Mouse (Mus musculus): ENCODE data around the gene Ngrn. TPM values are rescaled to one million over a fixed set of nuclear protein-coding genes. Genes with fewer than 3 reads are reported as not detected.

The Ngrn gene
- total and polyA plus RNA-seq, 3 experiments: 40.6 to 76.2 (median 41.9) TPM

GRCm38 (mm10) chr7:80267764-80268163, 6.7 kb downstream of the Ngrn start:
- H3K27me3 ChIP-seq (ENCODE audit: insufficient read depth, low read length): no peaks in the 10 kb centered on the region
- DNase-seq (ENCODE audit: low spot score) (no peak), ATAC-seq (ENCODE audit: extremely low read depth, insufficient number of reproducible peaks, low FRiP score, poor library complexity, severe bottlenecking) (no peak)
- no peak overlapping the region for H3K4me3 ChIP-seq (ENCODE audit: low read depth, low read length)
- H3K9me3 ChIP-seq (replicated peaks): no peaks in the 10 kb centered on the region
- TF ChIP-seq GATA2 (IDR thresholded peaks at IDR 0.05; ENCODE audit: borderline replicate concordance, low read depth, low read length) (no peak), CTCF (IDR thresholded peaks at IDR 0.05; ENCODE audit: low read depth, low read length) (no peak), POLR2AphosphoS5 (IDR thresholded peaks at IDR 0.05; ENCODE audit: insufficient replicate concordance, low read depth, low read length) (no peak), TAL1 (conservative IDR thresholded peaks at IDR 0.05; ENCODE audit: low read depth, low read length) (no peak), GATA1 (IDR thresholded peaks at IDR 0.05; ENCODE audit: borderline replicate concordance, low read length) (no peak)
- H3K4me1 ChIP-seq (ENCODE audit: insufficient read depth, low read depth, low read length): peaks cover 50% of the 10 kb centered on the region
- H3K36me3 ChIP-seq (replicated peaks): peaks cover 71% of the 10 kb centered on the region

GRCm38 (mm10) chr7:80268897-80269750, 8.1 kb downstream of the Ngrn start, which contains the start of gene Vps33b:
Gene Vps33b, plus strand, starts transcription at chr7:80269649.
- ATAC-seq (ENCODE audit: extremely low read depth, insufficient number of reproducible peaks, low FRiP score, poor library complexity, severe bottlenecking): peak; percentile 70; the same call in 1 of the 2 replicates
- DNase-seq (ENCODE audit: low spot score): peak; percentile 90
- H3K27me3 ChIP-seq (ENCODE audit: insufficient read depth, low read length): no peaks in the 10 kb centered on the region
- no peaks in the 10 kb centered on the region for H3K9me3 ChIP-seq (replicated peaks)
- TF ChIP-seq GATA2 (IDR thresholded peaks at IDR 0.05; ENCODE audit: borderline replicate concordance, low read depth, low read length) (no peak), POLR2AphosphoS5 (IDR thresholded peaks at IDR 0.05; ENCODE audit: insufficient replicate concordance, low read depth, low read length) (no peak), CTCF (IDR thresholded peaks at IDR 0.05; ENCODE audit: low read depth, low read length) (no peak), GATA1 (IDR thresholded peaks at IDR 0.05; ENCODE audit: borderline replicate concordance, low read length) (no peak), TAL1 (conservative IDR thresholded peaks at IDR 0.05; ENCODE audit: low read depth, low read length) (no peak)
- peaks cover 72% of the 10 kb centered on the region for H3K36me3 ChIP-seq (replicated peaks)
- peaks cover 51% of the 10 kb centered on the region for H3K4me1 ChIP-seq (ENCODE audit: insufficient read depth, low read depth, low read length)
- peak within 1 kb of the TSS; percentile 93 for H3K4me3 ChIP-seq (ENCODE audit: low read depth, low read length)

- Histone ChIP-seq H3K9me3 (replicated peaks) (no peaks in the 10 kb centered on the region), H3K36me3 (replicated peaks) (peaks cover 72% of the 10 kb centered on the region), H3K4me3 (ENCODE audit: low read depth, low read length) (peak overlapping the region; percentile 93), H3K4me1 (ENCODE audit: insufficient read depth, low read depth, low read length) (peaks cover 47% of the 10 kb centered on the region), H3K27me3 (ENCODE audit: insufficient read depth, low read length) (no peaks in the 10 kb centered on the region)
- TF ChIP-seq CTCF (IDR thresholded peaks at IDR 0.05; ENCODE audit: low read depth, low read length) (no peak), GATA2 (IDR thresholded peaks at IDR 0.05; ENCODE audit: borderline replicate concordance, low read depth, low read length) (no peak), POLR2AphosphoS5 (IDR thresholded peaks at IDR 0.05; ENCODE audit: insufficient replicate concordance, low read depth, low read length) (no peak), TAL1 (conservative IDR thresholded peaks at IDR 0.05; ENCODE audit: low read depth, low read length) (no peak), GATA1 (IDR thresholded peaks at IDR 0.05; ENCODE audit: borderline replicate concordance, low read length) (no peak)
- no peak for ATAC-seq (ENCODE audit: extremely low read depth, insufficient number of reproducible peaks, low FRiP score, poor library complexity, severe bottlenecking)
- DNase-seq (ENCODE audit: low spot score): peak; percentile 11
These were observed 8.8 kb downstream of the Ngrn start for GRCm38 (mm10) chr7:80269751-80270255.

GRCm38 (mm10) chr7:80273456-80273855, 12.4 kb downstream of the Ngrn start:
- DNase-seq (ENCODE audit: low spot score): no peak
- Histone ChIP-seq H3K4me3 (ENCODE audit: low read depth, low read length) (no peak overlapping the region), H3K27me3 (ENCODE audit: insufficient read depth, low read length) (no peaks in the 10 kb centered on the region), H3K4me1 (ENCODE audit: insufficient read depth, low read depth, low read length) (peaks cover 38% of the 10 kb centered on the region), H3K9me3 (replicated peaks) (no peaks in the 10 kb centered on the region), H3K36me3 (replicated peaks) (peaks cover 72% of the 10 kb centered on the region)
- no peak for ATAC-seq (ENCODE audit: extremely low read depth, insufficient number of reproducible peaks, low FRiP score, poor library complexity, severe bottlenecking)
- no peak for TF ChIP-seq GATA2 (IDR thresholded peaks at IDR 0.05; ENCODE audit: borderline replicate concordance, low read depth, low read length)
- no peak for TF ChIP-seq TAL1 (conservative IDR thresholded peaks at IDR 0.05; ENCODE audit: low read depth, low read length)
- TF ChIP-seq CTCF (IDR thresholded peaks at IDR 0.05; ENCODE audit: low read depth, low read length): no peak
- no peak for TF ChIP-seq POLR2AphosphoS5 (IDR thresholded peaks at IDR 0.05; ENCODE audit: insufficient replicate concordance, low read depth, low read length)
- TF ChIP-seq GATA1 (IDR thresholded peaks at IDR 0.05; ENCODE audit: borderline replicate concordance, low read length): no peak

- H3K27me3 ChIP-seq (ENCODE audit: insufficient read depth, low read length): no peaks in the 10 kb centered on the region
- peak; percentile 54 for ATAC-seq (ENCODE audit: extremely low read depth, insufficient number of reproducible peaks, low FRiP score, poor library complexity, severe bottlenecking)
- no peak for TF ChIP-seq GATA2 (IDR thresholded peaks at IDR 0.05; ENCODE audit: borderline replicate concordance, low read depth, low read length)
- no peak for TF ChIP-seq GATA1 (IDR thresholded peaks at IDR 0.05; ENCODE audit: borderline replicate concordance, low read length)
- TF ChIP-seq TAL1 (conservative IDR thresholded peaks at IDR 0.05; ENCODE audit: low read depth, low read length): no peak
- TF ChIP-seq POLR2AphosphoS5 (IDR thresholded peaks at IDR 0.05; ENCODE audit: insufficient replicate concordance, low read depth, low read length): no peak
- TF ChIP-seq CTCF (IDR thresholded peaks at IDR 0.05; ENCODE audit: low read depth, low read length): no peak
- peaks cover 14% of the 10 kb centered on the region for H3K4me1 ChIP-seq (ENCODE audit: insufficient read depth, low read depth, low read length)
- H3K36me3 ChIP-seq (replicated peaks): peaks cover 97% of the 10 kb centered on the region
- H3K9me3 ChIP-seq (replicated peaks): no peaks in the 10 kb centered on the region
- H3K4me3 ChIP-seq (ENCODE audit: low read depth, low read length): no peak overlapping the region
- no peak for DNase-seq (ENCODE audit: low spot score)
These were observed 15.4 kb downstream of the Ngrn start for GRCm38 (mm10) chr7:80276374-80276773.

GRCm38 (mm10) chr7:80280032-80280431, 19.0 kb downstream of the Ngrn start:
- no peaks in the 10 kb centered on the region for H3K9me3 ChIP-seq (replicated peaks)
- DNase-seq (ENCODE audit: low spot score) (no peak), ATAC-seq (ENCODE audit: extremely low read depth, insufficient number of reproducible peaks, low FRiP score, poor library complexity, severe bottlenecking) (no peak)
- peaks cover 95% of the 10 kb centered on the region for H3K36me3 ChIP-seq (replicated peaks)
- TF ChIP-seq POLR2AphosphoS5 (IDR thresholded peaks at IDR 0.05; ENCODE audit: insufficient replicate concordance, low read depth, low read length) (no peak), GATA2 (IDR thresholded peaks at IDR 0.05; ENCODE audit: borderline replicate concordance, low read depth, low read length) (no peak), TAL1 (conservative IDR thresholded peaks at IDR 0.05; ENCODE audit: low read depth, low read length) (no peak), CTCF (IDR thresholded peaks at IDR 0.05; ENCODE audit: low read depth, low read length) (no peak), GATA1 (IDR thresholded peaks at IDR 0.05; ENCODE audit: borderline replicate concordance, low read length) (no peak)
- H3K4me1 ChIP-seq (ENCODE audit: insufficient read depth, low read depth, low read length): no peaks in the 10 kb centered on the region; the same call in 1 of the 2 replicates
- no peaks in the 10 kb centered on the region for H3K27me3 ChIP-seq (ENCODE audit: insufficient read depth, low read length)
- H3K4me3 ChIP-seq (ENCODE audit: low read depth, low read length): no peak overlapping the region

Data from G1E (cell line).